Mouse (Mus musculus): ENCODE data around the gene Meox1. TPM values are rescaled to one million over a fixed set of nuclear protein-coding genes. Genes with fewer than 3 reads are reported as not detected.

Meox1 gene
- polyA plus RNA-seq, 1 experiment: 0.02 TPM

DNA sequence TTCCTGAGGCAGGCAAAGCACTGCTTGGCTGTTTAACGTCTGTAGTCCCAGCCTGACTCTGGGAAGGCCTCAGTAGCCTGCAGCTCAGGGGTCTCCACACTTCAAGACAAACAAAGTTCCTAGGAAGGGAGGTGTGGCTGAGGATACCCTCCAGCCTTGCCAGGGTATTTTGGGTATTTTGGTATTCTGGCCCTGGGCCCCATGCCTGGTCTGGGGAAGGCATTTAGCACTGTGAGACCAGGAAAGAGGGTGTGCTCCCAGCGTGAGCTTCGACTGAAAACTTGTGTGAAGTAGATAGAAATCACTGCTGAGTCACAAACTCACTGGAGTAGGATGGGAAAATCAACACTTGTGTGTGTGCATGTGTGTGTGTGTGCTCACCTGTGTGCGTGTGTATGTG, 14.5 kb downstream of the Meox1 start:
- H3K79me2 ChIP-seq (ENCODE audit: control insufficient read depth, insufficient read depth): no peaks in the 10 kb centered on the region
- H3K4me3 ChIP-seq (ENCODE audit: insufficient read depth, poor library complexity, severe bottlenecking): no peak overlapping the region
- TF ChIP-seq USF1 (IDR thresholded peaks at IDR 0.05; ENCODE audit: low read depth): no peak
- TF ChIP-seq FOSL1 (IDR thresholded peaks at IDR 0.05; ENCODE audit: insufficient read depth, low read length, poor library complexity, severe bottlenecking): no peak
- TF ChIP-seq MAX (IDR thresholded peaks at IDR 0.05): no peak
- TF ChIP-seq MYOG (IDR thresholded peaks at IDR 0.05; ENCODE audit: control insufficient read depth, extremely low read depth, insufficient read length): no peak
- TF ChIP-seq CEBPB (IDR thresholded peaks at IDR 0.05; ENCODE audit: low read depth): no peak
- no peaks in the 10 kb centered on the region for H3K79me3 ChIP-seq (ENCODE audit: low read depth)
- no peak overlapping the region for H3ac ChIP-seq (ENCODE audit: control insufficient read depth, insufficient read length, low read depth)
- no peaks in the 10 kb centered on the region for H3K36me3 ChIP-seq (ENCODE audit: control insufficient read depth, insufficient read depth)
- peaks cover 4% of the 10 kb centered on the region for H3K27me3 ChIP-seq (ENCODE audit: control insufficient read depth, insufficient read depth, insufficient read length)

DNA sequence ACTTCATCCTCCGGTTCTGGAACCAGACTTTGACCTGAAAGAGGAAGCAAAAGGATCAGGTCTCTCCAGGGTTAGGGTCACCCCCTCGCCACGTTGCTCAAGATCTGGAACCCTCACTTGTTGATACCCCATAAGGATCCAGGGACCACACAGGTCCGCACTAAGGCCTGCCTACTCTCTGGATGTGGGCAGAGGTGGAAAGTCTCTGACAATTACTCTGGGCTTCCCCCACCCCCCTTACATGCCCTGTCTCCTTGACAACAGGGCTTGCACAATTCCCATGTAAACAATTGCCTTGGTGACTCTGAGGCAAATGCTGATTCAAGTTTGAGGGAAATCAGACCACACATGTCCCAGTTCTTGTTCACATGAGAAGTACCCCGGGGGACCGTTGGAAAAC, 15.5 kb downstream of the Meox1 start:
- no peaks in the 10 kb centered on the region for H3K79me2 ChIP-seq (ENCODE audit: control insufficient read depth, insufficient read depth)
- no peaks in the 10 kb centered on the region for H3K79me3 ChIP-seq (ENCODE audit: low read depth)
- TF ChIP-seq CEBPB (IDR thresholded peaks at IDR 0.05; ENCODE audit: low read depth) (no peak), USF1 (IDR thresholded peaks at IDR 0.05; ENCODE audit: low read depth) (no peak), MAX (IDR thresholded peaks at IDR 0.05) (no peak), FOSL1 (IDR thresholded peaks at IDR 0.05; ENCODE audit: insufficient read depth, low read length, poor library complexity, severe bottlenecking) (no peak), MYOD1 (IDR thresholded peaks at IDR 0.05; ENCODE audit: control insufficient read depth, insufficient read length, low read depth) (no peak), CTCF (IDR thresholded peaks at IDR 0.05; ENCODE audit: control insufficient read depth, insufficient read depth, insufficient read length) (no peak), MYOG (IDR thresholded peaks at IDR 0.05; ENCODE audit: control insufficient read depth, extremely low read depth, insufficient read length) (no peak)
- no peaks in the 10 kb centered on the region for H3K36me3 ChIP-seq (ENCODE audit: control insufficient read depth, insufficient read depth)
- H3K27me3 ChIP-seq (ENCODE audit: control insufficient read depth, insufficient read depth, insufficient read length): peaks cover 8% of the 10 kb centered on the region
- H3K4me3 ChIP-seq (ENCODE audit: insufficient read depth, poor library complexity, severe bottlenecking): no peak overlapping the region
- no peak overlapping the region for H3ac ChIP-seq (ENCODE audit: control insufficient read depth, insufficient read length, low read depth)

DNA sequence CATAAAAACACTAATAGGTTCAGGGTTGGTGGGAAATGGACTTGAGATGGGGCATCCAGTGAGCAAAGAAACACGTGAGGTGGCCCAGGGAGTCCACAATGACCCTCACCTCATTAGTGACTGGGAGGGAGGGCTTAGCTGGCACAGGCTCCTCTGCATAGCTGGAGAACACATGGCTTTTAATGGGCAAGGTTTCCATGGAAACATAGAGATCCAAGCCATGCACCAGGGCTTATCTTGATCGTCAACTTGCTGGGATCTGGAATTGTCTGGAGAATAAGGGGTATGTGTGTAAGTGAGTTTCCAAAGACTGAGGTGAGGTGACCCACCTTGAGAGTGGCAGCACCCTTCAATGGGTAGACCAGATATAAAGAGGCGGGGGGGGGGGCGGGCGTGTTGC, 19.2 kb downstream of the Meox1 start:
- H3K36me3 ChIP-seq (ENCODE audit: control insufficient read depth, insufficient read depth): no peaks in the 10 kb centered on the region
- H3K79me3 ChIP-seq (ENCODE audit: low read depth): no peaks in the 10 kb centered on the region
- no peak for TF ChIP-seq FOSL1 (IDR thresholded peaks at IDR 0.05; ENCODE audit: insufficient read depth, low read length, poor library complexity, severe bottlenecking)
- no peak for TF ChIP-seq MYOG (IDR thresholded peaks at IDR 0.05; ENCODE audit: control insufficient read depth, extremely low read depth, insufficient read length)
- TF ChIP-seq CTCF (IDR thresholded peaks at IDR 0.05; ENCODE audit: control insufficient read depth, insufficient read depth, insufficient read length): no peak
- TF ChIP-seq MYOD1 (IDR thresholded peaks at IDR 0.05; ENCODE audit: control insufficient read depth, insufficient read length, low read depth): no peak
- TF ChIP-seq MAX (IDR thresholded peaks at IDR 0.05): no peak
- no peak for TF ChIP-seq USF1 (IDR thresholded peaks at IDR 0.05; ENCODE audit: low read depth)
- no peak for TF ChIP-seq CEBPB (IDR thresholded peaks at IDR 0.05; ENCODE audit: low read depth)
- no peaks in the 10 kb centered on the region for H3K79me2 ChIP-seq (ENCODE audit: control insufficient read depth, insufficient read depth)
- peaks cover 32% of the 10 kb centered on the region for H3K27me3 ChIP-seq (ENCODE audit: control insufficient read depth, insufficient read depth, insufficient read length)
- no peak overlapping the region for H3ac ChIP-seq (ENCODE audit: control insufficient read depth, insufficient read length, low read depth)
- H3K4me3 ChIP-seq (ENCODE audit: insufficient read depth, poor library complexity, severe bottlenecking): no peak overlapping the region

DNA sequence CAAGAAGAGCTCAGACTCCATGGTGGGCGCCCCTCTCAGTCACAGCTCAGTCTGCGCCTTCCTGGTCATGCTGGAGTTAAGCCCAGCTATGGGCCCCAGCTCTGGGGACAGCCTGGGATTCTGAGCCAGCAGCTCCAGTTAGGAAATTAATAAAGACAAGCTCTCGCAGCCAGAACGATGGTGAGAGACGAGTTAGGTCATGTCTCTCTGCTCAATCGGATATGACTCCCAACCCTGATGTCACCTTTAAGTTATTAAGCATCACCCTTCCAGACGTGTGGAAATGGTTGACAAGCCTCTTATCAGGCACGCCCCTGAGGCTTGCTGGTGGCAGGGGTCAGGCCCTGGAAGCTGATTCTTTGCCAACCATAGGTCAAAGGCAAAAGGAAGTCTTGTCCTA, 20.3 kb downstream of the Meox1 start:
- no peak for TF ChIP-seq CEBPB (IDR thresholded peaks at IDR 0.05; ENCODE audit: low read depth)
- no peak overlapping the region for H3ac ChIP-seq (ENCODE audit: control insufficient read depth, insufficient read length, low read depth)
- H3K79me3 ChIP-seq (ENCODE audit: low read depth): no peaks in the 10 kb centered on the region
- H3K36me3 ChIP-seq (ENCODE audit: control insufficient read depth, insufficient read depth): no peaks in the 10 kb centered on the region
- H3K79me2 ChIP-seq (ENCODE audit: control insufficient read depth, insufficient read depth): no peaks in the 10 kb centered on the region
- peaks cover 32% of the 10 kb centered on the region for H3K27me3 ChIP-seq (ENCODE audit: control insufficient read depth, insufficient read depth, insufficient read length)
- H3K4me3 ChIP-seq (ENCODE audit: insufficient read depth, poor library complexity, severe bottlenecking): no peak overlapping the region

DNA sequence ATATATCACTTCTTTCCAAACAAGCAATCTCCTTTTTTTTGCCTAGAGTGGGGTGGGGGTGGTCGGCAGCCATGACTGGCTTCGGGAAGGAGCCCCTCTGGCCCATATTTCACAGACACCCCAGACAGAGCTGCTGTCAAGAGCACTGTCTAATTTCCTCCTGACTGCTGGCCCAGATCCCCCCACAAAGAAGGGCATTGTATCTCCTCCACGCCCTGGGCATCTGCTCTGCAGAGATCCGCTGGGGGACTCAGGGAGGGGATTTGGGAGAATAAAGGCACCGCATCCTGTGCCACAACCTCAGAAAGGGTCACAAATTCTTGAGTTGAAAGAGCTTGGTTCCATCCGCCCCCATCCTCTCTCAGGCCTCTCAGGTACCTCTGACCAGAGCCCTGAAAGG, 22.7 kb downstream of the Meox1 start:
- H3K36me3 ChIP-seq (ENCODE audit: control insufficient read depth, insufficient read depth): no peaks in the 10 kb centered on the region
- no peak for TF ChIP-seq FOSL1 (IDR thresholded peaks at IDR 0.05; ENCODE audit: insufficient read depth, low read length, poor library complexity, severe bottlenecking)
- no peak for TF ChIP-seq CTCF (IDR thresholded peaks at IDR 0.05; ENCODE audit: control insufficient read depth, insufficient read depth, insufficient read length)
- no peak for TF ChIP-seq MYOD1 (IDR thresholded peaks at IDR 0.05; ENCODE audit: control insufficient read depth, insufficient read length, low read depth)
- TF ChIP-seq MAX (IDR thresholded peaks at IDR 0.05): no peak
- no peak for TF ChIP-seq MYOG (IDR thresholded peaks at IDR 0.05; ENCODE audit: control insufficient read depth, extremely low read depth, insufficient read length)
- TF ChIP-seq USF1 (IDR thresholded peaks at IDR 0.05; ENCODE audit: low read depth): no peak
- no peak for TF ChIP-seq CEBPB (IDR thresholded peaks at IDR 0.05; ENCODE audit: low read depth)
- H3K79me2 ChIP-seq (ENCODE audit: control insufficient read depth, insufficient read depth): no peaks in the 10 kb centered on the region
- H3K79me3 ChIP-seq (ENCODE audit: low read depth): no peaks in the 10 kb centered on the region
- no peak overlapping the region for H3K4me3 ChIP-seq (ENCODE audit: insufficient read depth, poor library complexity, severe bottlenecking)
- H3ac ChIP-seq (ENCODE audit: control insufficient read depth, insufficient read length, low read depth): no peak overlapping the region
- peaks cover 32% of the 10 kb centered on the region for H3K27me3 ChIP-seq (ENCODE audit: control insufficient read depth, insufficient read depth, insufficient read length)

DNA sequence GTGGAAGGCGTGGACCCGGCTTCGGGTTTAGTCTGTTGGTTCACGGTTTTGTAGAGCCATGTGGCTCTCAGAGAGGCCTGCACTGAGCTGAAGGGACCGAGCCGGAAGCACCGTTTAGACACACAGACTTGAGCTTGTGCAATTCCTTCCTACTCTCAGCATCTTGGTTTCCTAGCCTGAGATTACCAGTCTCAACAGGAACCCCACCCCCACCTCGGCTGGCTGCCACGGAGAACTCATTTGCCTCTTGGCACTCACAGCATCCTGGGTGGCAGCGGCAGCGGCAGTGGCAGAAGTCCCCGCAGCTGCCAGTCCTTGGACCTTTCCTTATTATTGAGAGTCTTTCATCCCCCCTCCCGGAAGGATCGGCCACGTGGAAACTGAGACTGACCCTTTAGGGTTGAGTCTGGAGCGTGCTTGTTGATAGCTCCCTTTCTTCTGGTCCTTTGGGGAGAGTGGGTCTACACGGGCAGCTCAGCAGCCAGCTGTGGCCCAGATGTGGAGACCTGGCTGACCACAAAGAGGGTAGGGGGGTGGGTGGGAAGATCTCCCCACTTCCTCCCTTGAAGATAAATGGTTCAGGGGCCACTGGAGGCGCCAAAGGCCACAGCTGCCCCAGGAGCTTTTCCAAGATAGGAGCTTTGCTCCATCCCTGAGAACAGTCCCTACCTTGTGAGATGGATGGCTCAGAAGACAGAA, 24.0 kb downstream of the Meox1 start:
- no peaks in the 10 kb centered on the region for H3K79me2 ChIP-seq (ENCODE audit: control insufficient read depth, insufficient read depth)
- no peaks in the 10 kb centered on the region for H3K79me3 ChIP-seq (ENCODE audit: low read depth)
- peaks cover 32% of the 10 kb centered on the region for H3K27me3 ChIP-seq (ENCODE audit: control insufficient read depth, insufficient read depth, insufficient read length)
- TF ChIP-seq CEBPB (IDR thresholded peaks at IDR 0.05; ENCODE audit: low read depth) (no peak), CTCF (IDR thresholded peaks at IDR 0.05; ENCODE audit: control insufficient read depth, insufficient read depth, insufficient read length) (no peak), MAX (IDR thresholded peaks at IDR 0.05) (no peak)
- no peak overlapping the region for H3K4me3 ChIP-seq (ENCODE audit: insufficient read depth, poor library complexity, severe bottlenecking)
- no peaks in the 10 kb centered on the region for H3K36me3 ChIP-seq (ENCODE audit: control insufficient read depth, insufficient read depth)
- no peak overlapping the region for H3ac ChIP-seq (ENCODE audit: control insufficient read depth, insufficient read length, low read depth)

Measured in C2C12 (cell line).